ENCODE assay signal across 16 mouse cellular contexts in the genomic region with DNA sequence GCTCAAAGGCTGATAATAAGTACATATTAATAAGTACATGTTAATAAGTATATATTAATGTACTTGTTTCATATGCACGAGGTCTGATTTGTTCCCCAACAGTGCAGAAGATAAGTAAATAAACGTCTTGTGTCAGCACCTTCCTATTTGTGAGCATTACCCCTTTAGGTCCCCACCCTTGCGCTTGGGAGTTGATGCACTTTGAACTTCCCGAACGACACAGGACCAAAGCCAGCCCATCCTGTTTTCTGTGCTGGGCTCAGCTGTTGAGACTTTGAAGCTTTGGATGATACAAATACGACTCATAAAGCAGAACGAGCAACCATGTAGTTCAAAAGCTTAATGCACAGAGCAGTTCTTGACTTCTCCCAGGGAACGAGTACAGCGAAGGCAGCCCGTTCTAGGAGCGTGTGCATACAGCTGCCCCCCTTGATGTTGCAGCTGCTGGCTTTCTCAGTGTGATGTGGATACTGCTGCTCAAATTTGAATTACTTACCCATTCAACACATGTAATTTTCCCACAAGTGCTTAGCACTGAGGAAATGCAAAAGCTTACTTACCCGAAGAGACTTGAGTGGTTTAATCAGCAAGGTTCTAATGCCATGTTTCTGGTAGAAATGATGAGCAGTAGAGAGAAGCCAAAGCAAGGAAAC. TPM values are rescaled to one million over a fixed set of nuclear protein-coding genes. Genes with fewer than 3 reads are reported as not detected.
A peak's percentile ranks its signal among the peaks of the same experiment; 100 is the strongest.
DNase-seq lines count a peak whose midpoint lies in the region; ATAC-seq and TF ChIP-seq lines count a peak whose summit lies in the region.
"Had no signal": no experiment of that assay in that cellular context is flagged by ENCODE, and none has a peak within 500 bp of the region (broad histone marks: within the 10 kb centered on the region; RNA-seq: fewer than 3 reads in every experiment).

No protein-coding gene starts in this region.

- H3K4me1 ChIP-seq in heart, embryonic 11.5 days (ENCODE audit: control insufficient read depth, insufficient read depth, low read length), result 0 out of 2 replicates have a peak, but pooled peaks cover 3% of the 10 kb centered on the region
- no peaks in the 10 kb centered on the region for H3K4me1 ChIP-seq in kidney, embryonic 15.5 days
- H3K4me1 ChIP-seq: limb, embryonic 13.5 days; midbrain, embryonic 10.5 days had no signal

- H3K36me3 ChIP-seq in heart, embryonic 11.5 days (ENCODE audit: control insufficient read depth, insufficient read depth, low read length), result peaks cover 8% of the 10 kb centered on the region; the same call in 1 of the 2 replicates
- peaks cover 70% of the 10 kb centered on the region for H3K36me3 ChIP-seq in kidney, embryonic 15.5 days

- H3K9ac ChIP-seq in heart, embryonic 11.5 days (ENCODE audit: low read depth, low read length), result no peak overlapping the region
- no peak overlapping the region for H3K9ac ChIP-seq in kidney, embryonic 15.5 days
- H3K9ac ChIP-seq: limb, embryonic 13.5 days; liver, postnatal 0 days had no signal

- no peak overlapping the region for H3K4me3 ChIP-seq in heart, embryonic 11.5 days (ENCODE audit: low read depth, low read length)
- no peak overlapping the region for H3K4me3 ChIP-seq in kidney, embryonic 15.5 days (replicated peaks)
- H3K4me3 ChIP-seq: limb, embryonic 13.5 days; midbrain, embryonic 10.5 days had no signal

- H3K4me2 ChIP-seq in heart, embryonic 11.5 days, result no peak overlapping the region
- no peak overlapping the region for H3K4me2 ChIP-seq in kidney, embryonic 15.5 days
- H3K4me2 ChIP-seq: limb, embryonic 13.5 days had no signal

- H3K9me3 ChIP-seq in heart, embryonic 11.5 days (replicated peaks; ENCODE audit: control insufficient read depth, low read length), result no peaks in the 10 kb centered on the region
- H3K9me3 ChIP-seq in kidney, embryonic 15.5 days (replicated peaks), result no peaks in the 10 kb centered on the region
- H3K9me3 ChIP-seq: G1E; limb, embryonic 13.5 days; midbrain, embryonic 10.5 days had no signal

- TF ChIP-seq CTCF in brain, embryonic 14.5 days (IDR thresholded peaks at IDR 0.05; ENCODE audit: borderline replicate concordance, extremely low read depth, insufficient read depth, insufficient read length), result no peak

- WGBS in heart, embryonic 11.5 days (ENCODE audit: insufficient replicate concordance), result 85% methylated on average over 12 of the region's 12 CpGs
- 85% methylated on average over 12 of the region's 12 CpGs for WGBS in kidney, embryonic 15.5 days

- H3K27ac ChIP-seq in heart, embryonic 11.5 days (ENCODE audit: low read depth, low read length), result no peak overlapping the region
- no peak overlapping the region for H3K27ac ChIP-seq in kidney, embryonic 15.5 days
- H3K27ac ChIP-seq: kidney, postnatal 0 days; limb, embryonic 13.5 days; midbrain, embryonic 10.5 days had no signal

- TF ChIP-seq POLR2A in brain, embryonic 14.5 days (IDR thresholded peaks at IDR 0.05; ENCODE audit: borderline replicate concordance, extremely low read depth, insufficient read depth, insufficient read length, poor library complexity, severe bottlenecking), result no peak

- H3K27me3 ChIP-seq in heart, embryonic 11.5 days (ENCODE audit: control insufficient read depth, insufficient read depth, low read length), result no peaks in the 10 kb centered on the region
- H3K27me3 ChIP-seq in kidney, embryonic 15.5 days, result no peaks in the 10 kb centered on the region
- H3K27me3 ChIP-seq: limb, embryonic 13.5 days had no signal

- DNase-seq in heart, adult 8-10 months (ENCODE audit: low spot score), result peak; percentile 45
- DNase-seq in kidney, postnatal 25 days, result peak; percentile 30 to 62
- peak; percentile 23 for DNase-seq in ZHBTc4 (ENCODE audit: low read depth, low spot score)
- DNase-seq in brain, embryonic 14.5 days (ENCODE audit: low read depth), result peak; percentile 61
- DNase-seq in urinary bladder, postnatal 36 days (ENCODE audit: low spot score in 2 of 2), result no peak
- DNase-seq in adrenal gland, adult 8-10 months, result no peak
- DNase-seq: adrenal gland, adult 2 months; cerebellum, postnatal 14 days; liver, postnatal 0 days; thymus, postnatal 25 days had no signal

- no peak for ATAC-seq in heart, embryonic 11.5 days (replicated peaks; ENCODE audit: insufficient number of reproducible peaks, low FRiP score, low TSS enrichment)
- no peak for ATAC-seq in kidney, embryonic 15.5 days (replicated peaks; ENCODE audit: low FRiP score)
- ATAC-seq: liver, postnatal 0 days had no signal

RNA-seq across cellular contexts. Expression of a gene that starts 33.7 kb away (rescaled TPM):
- 10 to 100 TPM; 16.0 to 23.6 (median 17.4) TPM for total RNA-seq in heart, adult 8-10 months (2022)
- polyA plus RNA-seq in heart, embryonic 11.5 days (2014; fragmentation: Nextera tagmentation; extraction: Ambion mirVana), result 77.3 and 84.0 TPM in 2 replicates
- 118 and 125 TPM in 2 replicates for polyA plus RNA-seq in kidney, embryonic 15.5 days (2015; fragmentation: Nextera tagmentation; extraction: Ambion mirVana)
- polyA plus RNA-seq in brain, embryonic 14.5 days (2012; rRNA removed), result 86.0 and 112 TPM in 2 replicates
- 100 to 1,000 TPM in 2 of 4 experiments, 10 to 100 TPM in 2; 79.2 to 118 (median 92.6) TPM for total RNA-seq in adrenal gland, adult 8-10 months (2022)

RNA-seq across cellular contexts. Expression of a gene that starts 42.1 kb away (rescaled TPM):
- 10 to 100 TPM; 10.7 to 12.3 (median 11.2) TPM for total RNA-seq in heart, adult 8-10 months (2022)
- polyA plus RNA-seq in heart, embryonic 11.5 days (2014; fragmentation: Nextera tagmentation; extraction: Ambion mirVana), result 33.5 and 37.7 TPM in 2 replicates
- 58.0 and 60.6 TPM in 2 replicates for polyA plus RNA-seq in kidney, embryonic 15.5 days (2015; fragmentation: Nextera tagmentation; extraction: Ambion mirVana)
- 60.4 and 66.6 TPM in 2 replicates for polyA plus RNA-seq in brain, embryonic 14.5 days (2012; rRNA removed)
- 10 to 100 TPM; 34.4 to 46.4 (median 42.1) TPM for total RNA-seq in adrenal gland, adult 8-10 months (2022)

Comparison
In these comparisons a context has a peak if more than half of its experiments do, and no peak if none do; other contexts are left out.
1. DNase-seq: peak in heart, adult 8-10 months (single experiment), kidney, postnatal 25 days (2 of 2), ZHBTc4 (single experiment) and brain, embryonic 14.5 days (single experiment); none in urinary bladder, postnatal 36 days (0 of 2) and adrenal gland, adult 8-10 months (single experiment).